Mouse (Mus musculus) megakaryocyte progenitor cell, adult 5-6 weeks (primary cell): Measurements from ENCODE around the gene Usp47. TPM values are rescaled to one million over a fixed set of nuclear protein-coding genes. Genes with fewer than 3 reads are reported as not detected.
"Not testable (repeated sequence)": the region's sequence is repeated elsewhere in the genome, so short reads cannot be mapped to it uniquely, and the experiment has no call there.

ENCODE experiments used
- ATAC-seq: replicated peaks from 2 replicates; pipeline ENCODE4 v1.8.0; 2016; ENCODE audit warnings: mild to moderate bottlenecking, moderate TSS enrichment, inconsistent platforms; ENCODE audit not compliant: poor library complexity
- total RNA-seq, 2 experiments: library from RNA; stranded (forward) in 1 of 2; stranded (reverse) in 1 of 2; fragments of 157-497, 149-512 nt in 1 of 2; fragments of 200-1000 nt in 1 of 2; gene quantifications; 2 replicates each; pipeline versions ENCODE4 v1.2.3 to v1.2.4; 2015 to 2017

Usp47 gene
- total RNA-seq, 2 experiments from 2014 or later: 58.0 to 112 TPM

DNA sequence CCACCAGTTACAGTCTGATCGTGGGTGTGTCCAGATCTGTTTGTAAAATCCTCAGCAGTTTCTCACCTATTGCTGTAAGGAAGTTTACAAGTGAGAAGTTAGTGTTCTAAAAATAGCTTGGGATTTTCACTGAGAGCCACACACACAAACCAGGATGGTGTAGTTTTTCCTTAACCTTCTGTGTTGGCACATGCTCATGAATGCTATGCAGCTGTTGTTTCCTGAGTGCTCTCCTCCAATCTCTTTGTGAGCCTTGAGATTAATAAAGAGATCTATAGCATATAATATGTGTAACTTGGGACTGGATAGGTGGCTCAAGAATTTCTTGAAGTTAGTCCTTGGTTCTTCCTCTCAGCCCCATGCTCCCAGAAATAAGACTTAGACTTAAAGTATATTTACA lies 13.3 kb downstream of the Usp47 start:
- no peak for ATAC-seq

DNA sequence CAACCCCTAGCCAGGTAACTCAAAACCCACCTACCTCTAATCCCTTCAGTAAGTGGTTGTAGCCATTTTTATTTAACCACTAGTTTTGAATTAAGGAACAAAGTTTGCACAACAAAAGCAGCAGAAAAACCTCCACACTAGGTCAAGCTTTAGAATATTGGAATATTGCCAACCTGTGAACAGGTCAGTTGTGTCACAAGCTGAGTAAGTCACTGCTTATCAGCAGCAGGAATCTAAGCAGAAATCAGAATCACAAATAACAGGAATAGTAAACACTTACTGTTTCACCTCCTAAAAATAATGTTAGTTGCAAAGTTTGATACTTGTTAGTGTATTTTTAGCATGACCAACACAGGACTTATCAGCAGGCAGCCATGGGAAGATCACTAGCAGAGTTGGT lies 17.0 kb downstream of the Usp47 start:
- ATAC-seq: no peak

DNA sequence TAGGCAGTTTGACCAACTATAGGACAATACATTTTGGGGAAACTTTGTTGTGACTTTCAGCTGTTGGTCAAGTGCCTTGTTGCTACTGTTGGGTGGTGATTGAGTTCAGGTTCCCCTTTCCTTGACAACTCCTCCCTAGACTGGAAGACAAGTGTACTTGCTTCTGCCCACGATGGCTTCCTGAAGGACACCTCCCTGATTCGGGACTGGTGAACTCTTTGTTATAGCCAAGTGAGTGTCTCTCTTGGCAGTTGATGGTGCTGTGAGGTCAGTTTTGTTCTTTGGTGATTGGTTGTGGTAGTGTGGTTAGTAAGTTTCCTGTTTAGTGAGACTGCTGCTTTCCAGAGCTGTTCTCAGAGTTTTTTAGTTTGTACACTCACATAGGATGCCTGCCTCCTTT lies 19.5 kb downstream of the Usp47 start:
- peak; percentile 83 for ATAC-seq

DNA sequence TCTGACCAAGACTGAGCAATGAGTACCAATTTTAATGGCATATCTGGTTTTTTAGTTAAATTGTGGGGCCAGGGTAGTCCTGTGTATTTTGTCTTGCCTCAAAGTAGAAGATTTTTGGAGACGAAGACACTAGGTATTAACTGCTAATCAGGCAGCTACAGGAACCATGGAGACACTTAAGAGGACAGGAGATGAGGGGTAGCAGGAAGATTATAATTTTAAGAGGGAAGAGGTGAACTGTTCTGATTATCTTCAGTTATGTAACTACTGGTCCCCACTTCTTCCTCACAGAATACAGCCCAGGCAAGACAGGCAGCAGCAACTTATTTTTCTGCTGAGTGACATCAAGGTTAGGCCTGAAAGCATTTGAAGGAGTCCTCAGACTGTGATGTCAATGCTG lies 21.9 kb downstream of the Usp47 start:
- no peak for ATAC-seq

DNA sequence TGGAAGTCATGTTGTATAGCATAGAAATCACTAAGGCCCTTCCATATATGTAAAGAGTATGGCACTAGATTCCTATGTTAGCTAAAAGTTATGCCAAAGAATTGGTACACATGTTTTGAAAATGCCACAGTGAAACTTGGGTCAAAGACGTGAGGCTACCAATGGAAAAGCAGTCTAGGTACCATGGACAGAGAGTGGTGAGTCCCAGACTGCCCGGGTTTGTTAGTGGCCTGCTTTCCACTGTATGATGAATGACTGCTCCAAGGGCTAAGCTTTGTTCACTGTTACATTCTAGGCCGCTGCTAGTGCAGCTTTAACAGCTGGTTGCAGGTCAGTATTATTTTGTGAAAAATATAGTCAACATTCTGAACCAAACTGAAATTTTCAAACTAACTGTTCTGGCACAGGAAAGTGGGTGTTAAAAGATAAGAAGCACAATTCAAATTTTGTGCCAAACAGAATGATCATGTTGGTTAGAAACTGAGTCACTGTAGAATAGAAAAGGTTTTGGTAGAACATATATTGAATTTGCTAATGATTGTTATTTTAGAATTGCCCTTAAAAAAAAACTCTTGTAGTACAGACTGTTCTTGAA lies 22.6 kb downstream of the Usp47 start:
- peak; percentile 53 for ATAC-seq

DNA sequence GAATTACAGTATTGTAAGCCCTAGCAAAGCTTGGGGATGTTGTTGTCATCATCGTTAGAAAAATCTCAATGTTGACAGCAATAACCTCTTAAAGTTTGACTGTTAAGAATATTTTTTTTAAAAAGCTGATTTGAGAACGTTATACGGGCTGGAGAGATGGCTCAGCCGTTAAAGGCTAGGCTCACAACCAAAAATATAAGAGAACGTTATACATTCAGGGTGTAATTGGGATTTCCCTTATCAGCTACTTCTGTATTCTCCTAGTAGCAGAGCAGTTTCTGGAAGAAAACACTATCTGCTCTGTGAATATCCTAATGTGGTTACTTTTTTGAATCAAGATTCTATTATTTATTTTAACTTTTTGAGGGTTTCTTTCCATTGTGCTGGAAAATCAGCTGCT lies 25.3 kb downstream of the Usp47 start:
- ATAC-seq: peak; percentile 42; the same call in 1 of the 2 replicates

DNA sequence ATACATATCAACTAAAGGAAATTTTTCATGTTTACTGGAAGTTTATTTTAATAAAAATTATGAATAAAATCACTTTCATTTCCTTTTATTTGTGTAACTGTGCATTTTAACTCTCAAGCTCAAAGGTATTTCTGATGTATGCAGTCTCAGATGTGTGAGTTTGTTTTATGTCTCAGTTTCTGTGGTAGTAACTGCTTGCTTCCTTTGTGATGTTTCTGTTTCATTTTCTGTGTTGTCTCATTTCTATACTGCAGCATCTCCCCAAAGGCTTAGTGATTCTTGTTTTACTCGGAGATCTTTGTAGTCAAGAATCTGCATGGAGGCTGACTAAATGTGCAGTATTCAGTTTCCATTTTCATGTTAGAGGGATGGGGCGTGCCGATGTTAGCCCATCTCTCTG lies 30.4 kb downstream of the Usp47 start:
- ATAC-seq: no peak

DNA sequence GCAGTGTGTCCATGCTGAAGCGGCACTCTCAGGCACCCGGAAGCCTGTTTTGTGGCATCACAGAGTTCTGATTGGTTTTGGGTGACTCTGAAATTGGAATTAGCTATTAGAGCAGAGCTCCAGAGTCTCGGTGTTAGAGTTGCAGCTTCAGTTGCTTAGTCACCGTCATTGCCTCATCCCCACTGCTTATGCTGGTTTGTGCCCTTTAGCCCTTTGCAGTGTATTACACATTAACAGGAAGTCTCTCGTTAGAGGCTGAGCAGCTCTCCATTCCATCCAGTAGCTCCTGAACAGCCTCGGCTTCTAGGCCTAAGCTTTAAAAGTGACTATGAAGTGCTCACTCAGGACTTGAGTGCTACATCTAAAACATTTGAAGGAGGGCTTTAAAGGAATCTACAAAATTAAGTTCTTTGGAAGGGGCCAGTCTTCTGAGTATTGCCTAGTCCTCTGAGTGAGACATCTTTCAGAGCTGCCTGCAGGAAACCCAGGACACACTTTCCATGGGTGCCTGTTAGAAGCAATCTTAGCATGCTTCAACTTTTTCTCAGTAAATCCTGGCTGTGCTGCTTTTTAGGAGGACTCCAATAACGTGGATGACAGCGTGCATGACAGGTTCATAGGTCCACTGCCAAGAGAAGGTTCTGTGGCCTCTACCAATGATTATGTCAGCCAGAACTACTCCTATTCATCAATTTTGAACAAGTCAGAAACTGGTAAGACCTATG lies 32.8 kb downstream of the Usp47 start:
- ATAC-seq: peak; percentile 99

DNA sequence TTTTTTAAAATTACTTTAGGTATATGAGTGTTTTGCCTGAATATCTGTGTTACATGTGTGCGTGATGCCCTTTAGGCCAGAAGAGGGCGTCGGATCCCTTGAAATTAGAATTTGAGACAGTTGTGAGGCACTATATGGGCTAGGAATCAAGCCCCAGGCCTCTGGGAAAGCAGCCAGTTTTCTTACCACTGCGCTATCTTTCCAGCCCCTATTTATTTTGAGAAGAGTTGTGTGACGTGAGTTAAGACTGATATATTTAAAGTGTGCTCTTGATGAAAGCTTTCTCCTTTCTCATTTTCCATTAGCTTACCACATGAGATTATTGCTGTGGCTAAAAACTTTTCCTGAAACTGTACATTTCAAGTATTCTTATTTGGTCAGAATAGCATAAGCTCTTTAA lies 51.6 kb downstream of the Usp47 start:
- peak; percentile 42; the same call in 1 of the 2 replicates for ATAC-seq

DNA sequence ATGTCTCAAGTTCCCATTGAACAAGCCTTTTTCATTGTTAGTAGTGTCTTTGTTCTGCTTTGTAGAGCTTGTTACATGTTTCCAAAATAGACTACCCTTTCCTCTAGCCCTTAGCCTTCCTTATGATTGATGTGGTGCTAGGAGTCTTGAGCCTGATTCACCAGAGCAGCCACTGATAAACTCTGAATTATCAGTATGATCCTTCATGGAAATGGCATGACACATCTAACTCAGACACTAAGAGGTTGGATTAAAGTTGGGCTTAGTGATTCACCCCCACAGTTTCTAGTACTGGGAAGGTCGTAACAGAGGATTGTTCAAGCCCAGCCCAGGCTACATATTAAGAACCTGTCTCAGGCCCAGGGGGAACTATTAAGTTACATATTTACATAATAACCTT lies 59.3 kb downstream of the Usp47 start:
- no peak for ATAC-seq

DNA sequence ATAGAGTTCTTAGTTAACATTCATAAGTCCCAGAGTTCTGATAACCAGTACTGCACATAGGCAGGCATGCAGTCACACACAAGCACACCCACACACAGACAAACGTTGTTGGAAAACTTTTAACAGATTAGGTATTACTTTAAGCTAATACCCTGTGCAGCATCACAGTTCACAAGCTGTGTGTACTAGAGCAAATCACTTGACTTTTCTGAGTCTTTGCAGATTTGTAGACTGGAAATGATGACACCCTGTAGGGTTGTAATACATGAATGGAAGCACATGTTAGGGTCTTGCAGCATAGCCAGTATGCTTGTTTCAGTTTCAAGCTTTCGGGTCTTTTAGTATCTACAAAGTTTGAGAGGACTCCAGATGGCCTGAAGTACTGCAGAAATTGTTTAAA lies 60.9 kb downstream of the Usp47 start:
- ATAC-seq: no peak

DNA sequence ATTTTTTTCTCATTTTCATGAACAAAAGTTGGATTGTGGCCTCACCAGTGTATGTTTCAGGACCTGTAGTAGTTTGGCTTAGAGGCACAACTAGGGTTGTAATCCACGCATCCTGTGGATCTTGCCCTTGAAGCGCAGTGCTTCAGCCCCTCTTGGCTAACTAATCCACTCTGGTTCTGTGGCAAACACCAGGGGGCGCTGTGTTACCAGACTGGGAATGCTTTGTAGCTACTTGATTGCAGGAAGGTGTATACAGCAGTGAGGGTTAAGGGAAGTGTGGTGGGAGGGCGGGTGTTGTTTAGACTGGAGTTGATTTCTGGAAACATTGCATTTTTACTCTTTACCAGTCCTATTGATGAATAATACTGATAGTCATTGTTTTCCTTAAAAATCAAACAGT lies 61.8 kb downstream of the Usp47 start:
- ATAC-seq: peak; percentile 95

DNA sequence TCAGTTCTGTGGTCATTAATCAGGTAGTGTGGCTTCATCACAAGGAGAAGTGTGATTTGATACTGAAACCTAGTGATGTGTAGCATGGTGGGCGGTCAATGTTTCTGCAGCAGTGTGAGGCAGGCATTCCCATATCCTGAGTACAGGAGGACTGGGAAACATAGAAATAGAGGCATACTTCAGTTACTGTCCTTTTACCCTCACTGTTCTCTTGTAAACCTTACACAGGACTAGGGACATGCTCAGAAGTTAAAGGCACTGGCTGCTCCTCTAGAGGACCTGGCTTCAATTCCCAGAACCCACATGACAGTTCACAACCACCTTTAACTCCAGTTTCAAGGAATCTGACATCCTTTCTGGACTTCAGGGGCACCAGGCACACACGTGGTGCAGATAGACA lies 62.9 kb downstream of the Usp47 start:
- no peak for ATAC-seq

DNA sequence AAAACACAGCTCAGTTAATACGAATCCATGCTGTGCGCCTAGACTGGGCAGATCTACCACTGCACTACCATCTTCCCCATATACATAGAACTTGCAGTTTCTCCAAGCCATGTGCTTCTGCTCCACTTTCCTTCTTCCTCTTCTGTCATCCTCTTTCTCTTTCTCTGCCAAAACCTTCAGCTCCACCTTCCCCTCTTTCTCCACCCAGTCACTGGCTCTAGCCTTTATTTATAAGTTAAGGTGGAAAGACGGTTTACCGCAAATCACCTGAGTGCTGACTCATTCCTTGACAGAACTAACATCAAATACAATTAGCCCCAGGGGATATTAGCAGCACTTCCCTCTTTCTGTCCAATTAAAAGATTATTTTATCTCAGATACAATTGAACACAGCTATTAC lies 71.6 kb downstream of the Usp47 start:
- ATAC-seq: not testable (repeated sequence)

DNA sequence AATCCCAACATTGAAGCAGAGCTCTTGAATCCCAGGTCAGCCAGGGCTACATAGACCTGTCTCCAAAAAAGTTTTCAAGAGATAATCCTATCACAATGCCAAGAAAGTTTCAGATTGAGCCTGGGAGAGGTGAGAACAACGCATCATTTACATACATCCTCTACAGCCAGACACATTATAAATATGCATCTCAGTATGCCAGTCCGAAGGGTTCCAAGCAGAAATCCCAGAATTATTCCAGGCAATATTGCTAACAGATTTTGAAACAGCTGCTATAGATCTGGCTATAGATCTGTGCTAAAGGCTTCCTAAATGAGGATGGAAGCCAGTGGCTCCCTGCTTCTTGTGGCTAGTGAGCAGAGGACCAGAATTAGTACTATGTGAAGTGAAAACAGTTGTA lies 77.6 kb downstream of the Usp47 start:
- no peak for ATAC-seq

DNA sequence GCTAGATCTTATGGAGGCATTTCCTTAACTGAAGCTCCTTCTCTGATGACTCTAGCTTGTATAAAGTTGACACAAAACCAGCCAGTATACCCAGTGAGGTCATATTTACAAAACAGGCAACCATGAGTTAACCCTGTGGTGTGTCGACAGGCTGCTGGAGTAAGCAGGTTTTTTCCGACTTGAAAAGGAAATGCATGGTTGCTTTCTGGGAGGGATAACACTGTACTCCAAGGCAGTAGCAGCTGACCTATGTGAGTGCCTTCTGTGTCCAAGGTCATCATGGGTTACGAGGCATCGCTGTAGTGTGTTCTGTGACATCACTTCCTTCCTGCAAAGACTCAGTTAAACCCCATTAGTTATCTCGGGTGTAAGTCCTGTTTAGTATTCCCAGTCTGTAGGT lies 79.6 kb downstream of the Usp47 start:
- no peak for ATAC-seq

DNA sequence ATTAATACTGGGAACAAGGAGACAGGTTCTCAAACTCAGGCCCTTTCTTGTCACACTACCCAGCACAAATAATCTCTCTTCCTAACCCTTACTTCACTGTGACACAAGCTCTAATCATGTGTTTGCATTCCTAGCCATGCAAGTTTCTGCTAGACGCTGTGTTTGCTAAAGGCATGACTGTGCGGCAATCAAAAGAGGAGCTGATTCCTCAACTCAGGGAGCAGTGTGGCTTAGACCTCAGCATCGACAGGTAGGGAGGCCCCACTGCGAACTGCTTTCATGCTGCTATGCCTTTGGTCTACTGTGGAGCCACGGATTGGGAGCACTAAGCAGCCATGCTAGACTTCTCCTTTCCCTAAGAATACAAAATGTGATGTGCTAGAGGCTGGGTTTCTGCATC lies 80.5 kb downstream of the Usp47 start:
- no peak for ATAC-seq

DNA sequence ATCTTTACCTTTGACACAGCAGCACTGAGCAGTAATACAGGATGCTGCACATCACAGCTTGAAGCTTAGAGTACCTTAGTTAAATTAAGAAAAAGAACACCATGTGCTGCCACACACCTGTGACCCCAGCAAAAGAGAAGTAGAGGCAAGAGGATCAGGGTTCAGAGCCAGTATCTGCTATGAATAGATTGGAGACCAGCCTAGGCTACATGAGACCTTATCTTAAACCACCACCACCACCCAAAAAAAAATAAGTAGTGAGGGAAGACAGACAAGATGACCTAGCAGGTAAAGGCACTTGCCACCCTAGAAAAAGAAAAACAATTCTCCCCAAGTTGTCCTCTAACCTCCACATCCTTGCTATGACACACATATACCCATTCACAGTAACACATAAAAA lies 85.5 kb downstream of the Usp47 start:
- peak; percentile 57 for ATAC-seq

DNA sequence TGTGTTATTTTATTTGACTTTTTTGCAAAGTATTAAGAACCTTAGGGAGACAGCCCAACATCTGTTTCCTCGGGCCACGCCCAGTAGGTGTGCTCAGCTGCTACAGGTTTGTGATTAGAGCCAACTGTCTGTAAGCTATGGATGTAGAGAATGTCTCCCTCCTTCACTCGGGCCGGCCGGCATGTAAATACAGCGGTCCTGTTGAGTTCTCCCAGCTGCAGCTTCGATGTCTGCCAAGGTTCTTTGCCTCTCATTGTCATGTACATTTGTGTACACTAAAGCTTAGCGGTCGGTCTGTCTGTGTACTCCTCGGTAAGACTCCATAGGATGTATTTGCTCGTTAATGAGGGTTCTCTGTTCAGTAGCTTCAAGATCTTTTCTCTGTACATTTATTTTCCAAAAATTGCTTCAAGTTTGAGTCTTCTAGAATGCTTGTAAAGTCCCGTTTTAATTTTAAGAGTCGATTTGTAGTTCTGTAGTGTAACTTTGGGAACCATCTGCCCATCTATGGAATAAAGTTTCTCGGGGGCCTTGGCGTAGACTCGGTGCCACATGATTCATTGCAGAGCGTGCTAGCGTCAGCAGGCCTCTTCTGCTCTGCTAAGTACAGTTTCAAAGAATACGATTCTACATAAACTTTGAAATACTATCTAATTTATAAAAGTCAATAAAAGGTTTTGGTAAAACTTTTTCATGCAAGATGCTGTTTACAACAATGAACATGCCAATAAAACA lies 87.5 kb downstream of the Usp47 start:
- no peak for ATAC-seq

DNA sequence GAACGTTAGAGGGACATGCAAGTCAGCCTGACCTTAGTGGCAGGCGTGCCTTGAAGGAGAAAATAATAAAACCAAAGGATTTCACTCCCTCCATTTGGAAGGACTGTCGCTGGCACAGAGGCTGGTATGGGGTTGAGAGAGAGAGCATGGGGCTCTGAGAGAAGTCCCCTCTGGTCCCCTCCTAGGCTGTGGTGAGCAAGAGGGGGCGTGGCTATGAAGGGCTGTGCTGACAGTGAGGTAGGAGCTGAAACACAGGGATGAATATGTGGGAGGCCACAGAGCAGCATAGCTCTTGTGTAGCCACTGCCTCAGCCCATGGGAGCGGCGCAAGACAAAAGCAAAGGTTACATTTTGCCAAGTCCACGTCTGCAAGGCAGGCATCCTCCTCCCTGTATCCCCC lies 94.2 kb downstream of the Usp47 start:
- no peak for ATAC-seq

DNA sequence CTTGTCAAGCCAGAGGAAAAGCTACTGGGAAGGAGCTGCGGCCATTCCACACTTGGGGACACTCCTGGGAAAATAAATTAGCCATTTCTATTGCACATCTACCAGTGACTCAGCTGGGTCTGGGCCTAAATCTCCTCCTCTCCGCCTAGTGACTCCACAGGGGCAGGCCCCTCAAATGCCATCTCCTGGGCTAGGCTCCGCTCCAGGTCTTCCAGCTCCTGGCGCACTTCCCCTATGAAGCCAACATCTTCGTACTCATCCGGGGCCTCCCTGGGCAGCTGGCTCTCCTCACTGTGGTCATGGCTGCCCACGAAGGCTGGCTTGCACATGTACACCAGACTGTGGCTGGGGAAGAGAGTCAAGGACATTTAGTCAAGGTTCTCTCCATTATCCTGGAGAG lies 94.8 kb downstream of the Usp47 start:
- no peak for ATAC-seq

DNA sequence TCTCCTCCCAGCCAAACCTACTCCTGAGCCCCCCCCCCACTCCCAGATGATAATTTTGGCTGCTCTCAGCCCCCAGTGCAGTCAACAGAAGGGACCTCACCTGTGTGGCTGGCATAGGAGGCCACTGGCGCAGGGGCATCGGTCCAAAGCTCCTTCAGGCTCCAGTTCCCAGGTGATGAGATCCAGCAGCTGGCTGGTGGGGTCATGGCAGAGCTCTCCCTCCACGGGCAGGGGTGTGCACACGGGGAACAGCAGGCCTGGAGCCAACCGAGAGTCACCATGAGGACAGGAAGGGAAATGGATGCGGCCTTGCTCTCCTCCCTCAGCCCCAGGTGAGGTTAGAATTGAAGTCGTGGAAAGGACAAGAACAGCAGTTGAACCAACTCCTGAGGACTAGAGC lies 95.9 kb downstream of the Usp47 start:
- no peak for ATAC-seq
